Mouse (Mus musculus) CH12.LX (cell line): Measurements from ENCODE around the gene Col4a1.

Experiments used
- CHD2 ChIP-seq: IDR thresholded peaks from 2 replicates; pipeline ENCODE4 v1.6.1; 2011; ENCODE audit warnings: low read length, improper control_type of control experiment
- CTCF ChIP-seq, 2 experiments: IDR thresholded peaks in 1 of 2; conservative IDR thresholded peaks in 1 of 2; 2 replicates each; pipeline ENCODE4 v1.5.1; 2011 to 2012; ENCODE audit warnings: low read depth in 2 of 2, low read length in 2 of 2, improper control_type of control experiment in 1 of 2, inconsistent platforms in 1 of 2, mild to moderate bottlenecking in 1 of 2, moderate library complexity in 1 of 2
- EP300 ChIP-seq: IDR thresholded peaks from 2 replicates; pipeline ENCODE4 v1.6.1; 2011; ENCODE audit warnings: low read length, improper control_type of control experiment
- MAZ ChIP-seq: IDR thresholded peaks from 2 replicates; pipeline ENCODE4 v1.6.1; 2012; ENCODE audit warnings: low read depth, mild to moderate bottlenecking, inconsistent platforms, low read length, improper control_type of control experiment, moderate library complexity
- POLR2A ChIP-seq: IDR thresholded peaks from 2 replicates; pipeline ENCODE4 v1.6.1; 2011; ENCODE audit warnings: low read depth, mild to moderate bottlenecking, improper control_type of control experiment, low read length
- TCF12 ChIP-seq: IDR thresholded peaks from 2 replicates; pipeline ENCODE4 v1.6.1; 2014; ENCODE audit warnings: low read depth, mild to moderate bottlenecking, inconsistent platforms, low read length, improper control_type of control experiment

DNA sequence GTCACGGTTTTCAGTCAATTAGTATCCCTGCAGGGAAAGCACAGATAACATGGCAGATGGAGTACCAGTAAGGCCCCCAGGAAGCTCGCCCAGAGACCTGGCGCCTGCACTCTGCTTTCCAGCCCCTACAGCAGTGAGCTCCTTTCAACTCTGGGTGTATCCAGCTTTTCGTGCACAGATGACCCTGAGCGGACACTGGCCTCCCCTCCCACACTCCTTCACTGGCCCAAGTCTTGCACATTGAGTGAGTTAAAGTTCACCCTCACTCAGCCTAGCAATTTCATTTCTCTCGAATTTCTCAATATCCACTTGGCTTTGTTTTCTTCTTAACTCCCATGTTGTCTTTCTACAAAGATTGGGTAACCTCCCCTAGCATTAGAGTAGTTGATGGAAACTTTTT, 24.3 kb downstream of the Col4a1 start:
- TF ChIP-seq POLR2A, result no peak
- no peak for TF ChIP-seq TCF12
- TF ChIP-seq CTCF (conservative IDR thresholded peaks at IDR 0.05 in 1 of 2, IDR thresholded peaks at IDR 0.05 in 1 of 2; ENCODE audit: low read depth in 2 of 2, low read length in 2 of 2), result no peak
- TF ChIP-seq CHD2, result no peak
- TF ChIP-seq MAZ, result no peak
- no peak for TF ChIP-seq EP300
